Mouse (Mus musculus): ENCODE measurements at regions not wholly inside any gene's neighbourhood (a gene's known extent, or its start where the extent isn't known, plus 50 kb on each side); places are given as distances from the start of the nearest gene placed in this dataset.
"Not testable (repeated sequence)": the region's sequence is repeated elsewhere in the genome, so short reads cannot be mapped to it uniquely, and the experiment has no call there.

DNA sequence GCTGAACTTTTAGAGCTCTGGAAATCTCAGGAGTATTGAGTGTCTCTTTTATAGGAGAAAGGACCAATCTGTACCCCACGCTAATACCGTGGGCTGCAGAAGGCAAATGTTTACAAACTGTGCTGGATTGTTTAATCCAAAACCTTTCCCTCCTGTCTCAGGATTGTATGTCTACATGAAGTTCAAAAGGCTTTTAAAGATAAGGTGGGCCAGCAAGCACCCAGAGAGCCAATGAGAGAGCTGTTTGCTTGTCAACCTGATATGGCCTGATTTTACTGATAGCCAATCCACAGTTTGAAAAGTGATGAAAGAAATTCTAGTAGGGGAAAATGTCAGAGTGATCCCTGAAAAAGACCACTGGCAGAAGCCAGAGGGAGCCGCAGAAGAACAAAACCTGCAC is 305.8 kb downstream of the Inhba start:
- no peak for DNase-seq

DNA sequence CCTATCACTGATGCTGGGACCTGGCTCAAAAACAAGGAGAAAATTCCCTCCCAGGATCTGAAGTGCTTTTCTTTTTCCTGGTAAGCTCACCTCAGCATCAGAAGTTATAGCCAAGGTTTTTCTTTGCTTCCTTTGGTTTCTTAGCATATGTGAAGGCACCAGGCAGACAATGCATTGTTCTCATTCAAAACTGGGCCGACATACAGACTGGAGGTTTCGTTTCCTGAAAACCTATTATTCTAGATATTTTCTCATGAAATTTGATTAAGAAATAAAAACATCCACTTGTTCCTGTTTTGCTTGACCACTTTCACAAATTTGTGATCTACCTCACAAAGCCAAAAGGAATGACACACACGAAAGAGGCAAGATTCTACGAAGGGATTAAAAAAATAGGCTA is 308.7 kb downstream of the Inhba start:
- no peak for DNase-seq

DNA sequence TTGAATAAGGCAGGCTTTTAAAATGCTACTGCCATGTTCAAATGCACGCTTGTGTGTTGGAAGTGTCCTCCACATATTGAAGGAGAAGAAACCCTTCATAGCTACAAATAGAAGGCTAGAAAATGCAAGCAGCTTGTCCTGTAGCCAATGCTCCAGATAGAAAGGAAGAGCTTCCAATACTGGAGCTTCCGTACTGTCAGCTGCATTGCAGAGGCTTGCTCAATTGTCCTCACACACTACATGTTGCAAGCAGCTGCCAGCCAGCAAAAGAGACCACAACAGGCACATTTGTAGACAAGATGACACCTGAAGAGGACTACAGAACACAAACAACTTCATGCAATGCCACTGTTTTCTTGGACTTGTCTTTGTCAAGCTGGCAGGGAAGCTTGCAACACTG is 314.0 kb downstream of the Inhba start:
- DNase-seq: no peak

DNA sequence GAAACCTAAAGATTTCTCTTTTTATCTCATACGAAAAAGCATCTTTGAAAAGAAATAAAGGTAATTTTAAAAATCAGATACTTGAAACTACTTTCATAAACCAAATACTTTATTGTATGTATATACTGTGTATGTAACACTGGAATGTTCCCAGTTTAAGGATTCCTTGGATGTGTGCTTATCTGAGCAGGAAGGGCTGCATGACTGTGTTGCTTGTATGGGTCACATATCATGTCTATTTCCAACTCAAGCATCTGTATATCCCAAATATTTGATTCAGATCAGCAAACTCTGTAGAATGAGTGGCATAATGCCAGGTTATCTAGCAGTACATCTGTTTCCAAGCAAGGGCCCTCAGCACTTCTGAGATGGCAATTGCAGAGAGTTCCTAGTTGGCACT is 330.1 kb downstream of the Inhba start:
- DNase-seq: no peak

DNA sequence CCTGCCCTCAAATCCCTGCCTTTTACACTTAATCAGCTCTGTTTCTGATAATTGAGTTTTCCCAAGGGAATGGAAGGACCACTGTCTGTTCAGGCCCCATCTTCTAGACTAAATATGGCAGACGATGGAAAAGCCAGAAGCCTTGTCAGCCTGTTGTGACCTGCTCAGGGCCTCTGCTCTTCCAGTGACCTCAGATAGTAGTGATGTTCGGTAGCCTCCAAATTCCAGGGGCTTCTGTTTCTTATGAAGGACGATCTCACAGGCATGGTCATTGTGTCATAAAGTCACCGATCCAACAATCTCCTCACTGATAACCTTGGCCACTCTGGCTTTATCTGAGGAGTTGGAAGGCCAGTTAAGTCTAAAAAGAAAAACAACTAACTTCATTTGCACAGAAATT is 330.5 kb downstream of the Inhba start:
- no peak for DNase-seq

DNA sequence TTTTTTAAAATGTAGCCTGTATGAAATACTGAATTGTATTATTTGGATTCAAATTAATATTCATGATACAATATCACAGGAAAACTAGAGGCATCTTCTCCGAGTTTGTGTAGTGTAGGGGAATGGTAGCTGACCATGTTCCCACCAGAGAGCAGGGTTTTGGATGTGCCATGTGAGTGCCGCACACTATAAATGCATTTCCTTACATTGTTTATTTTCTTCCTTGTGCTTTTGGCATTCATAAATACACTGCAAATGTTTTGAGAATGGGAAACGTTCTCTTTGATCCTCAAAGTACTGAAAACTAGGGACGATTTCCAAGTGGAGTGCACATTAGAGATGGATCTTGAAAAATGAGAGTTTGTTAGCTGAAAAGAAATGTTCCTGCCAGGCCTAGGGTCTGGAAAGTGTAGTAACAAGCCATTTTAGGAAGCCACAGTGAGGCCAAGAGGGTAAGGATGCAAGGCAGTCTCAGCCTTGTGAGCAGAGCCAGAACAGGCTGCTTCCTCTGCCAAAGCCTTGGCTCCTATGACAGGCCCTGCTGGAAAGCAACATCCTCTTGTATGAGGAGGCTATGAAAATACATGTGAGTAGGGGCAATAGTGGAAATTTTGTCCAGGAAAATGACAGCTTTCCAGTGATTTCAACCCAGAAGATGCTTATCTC is 331.8 kb downstream of the Inhba start:
- no peak for DNase-seq

DNA sequence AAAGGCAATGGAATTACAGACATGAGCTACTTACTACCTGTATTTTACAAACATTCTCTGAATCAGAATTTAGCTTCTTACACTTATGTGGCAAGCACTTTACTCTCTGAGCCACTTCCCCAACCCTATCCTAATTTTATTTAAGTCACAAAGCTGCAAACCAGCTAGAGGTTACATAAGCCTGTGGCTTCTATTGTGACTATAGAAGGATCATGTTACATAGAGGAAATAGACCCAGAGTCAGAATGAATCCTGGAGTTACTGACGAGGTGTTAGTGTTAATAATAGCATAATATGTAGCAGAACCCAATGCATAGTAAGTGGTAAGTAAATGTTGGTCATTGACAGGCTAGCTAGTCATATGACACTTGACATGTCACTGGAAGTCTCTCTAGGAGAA is 337.7 kb downstream of the Inhba start:
- DNase-seq: no peak

DNA sequence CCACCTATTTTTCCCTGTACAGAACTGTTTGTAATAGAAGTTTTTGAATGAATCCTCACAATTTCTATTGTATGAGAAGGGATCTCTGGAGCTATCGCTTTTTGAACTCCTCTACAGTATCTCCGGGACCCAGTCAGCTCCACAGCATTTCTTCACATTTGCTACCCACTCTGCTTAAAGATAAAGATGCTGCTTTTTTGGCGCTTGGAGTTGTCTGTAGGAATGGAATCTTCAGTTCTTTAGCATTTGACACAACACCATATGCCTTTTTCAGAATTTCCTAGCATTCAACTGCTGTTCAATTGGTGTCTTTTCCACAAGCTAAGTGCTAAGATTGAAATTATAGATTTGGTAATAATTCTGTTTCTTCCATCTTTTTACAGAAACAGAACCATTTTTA is 338.4 kb downstream of the Inhba start:
- no peak for DNase-seq

DNA sequence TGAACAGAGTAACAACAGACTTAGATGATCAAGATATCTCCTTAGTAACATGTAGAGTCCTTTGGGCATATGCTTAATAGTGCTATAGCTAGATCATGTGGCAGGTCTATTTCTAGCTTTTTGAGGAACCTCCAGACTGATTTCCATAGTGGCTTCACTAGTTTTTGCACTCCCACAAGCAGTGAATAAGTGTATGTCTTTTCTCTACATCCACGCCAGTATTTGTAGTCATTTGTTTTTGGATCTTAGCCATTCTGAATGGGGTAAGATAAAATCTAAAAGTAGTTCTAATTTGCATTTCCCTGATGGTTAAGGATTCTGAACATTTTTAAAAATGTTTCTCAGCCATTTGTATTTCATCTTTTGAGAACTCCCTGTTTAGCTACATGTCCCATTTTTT is 343.7 kb downstream of the Inhba start:
- DNase-seq: no peak

DNA sequence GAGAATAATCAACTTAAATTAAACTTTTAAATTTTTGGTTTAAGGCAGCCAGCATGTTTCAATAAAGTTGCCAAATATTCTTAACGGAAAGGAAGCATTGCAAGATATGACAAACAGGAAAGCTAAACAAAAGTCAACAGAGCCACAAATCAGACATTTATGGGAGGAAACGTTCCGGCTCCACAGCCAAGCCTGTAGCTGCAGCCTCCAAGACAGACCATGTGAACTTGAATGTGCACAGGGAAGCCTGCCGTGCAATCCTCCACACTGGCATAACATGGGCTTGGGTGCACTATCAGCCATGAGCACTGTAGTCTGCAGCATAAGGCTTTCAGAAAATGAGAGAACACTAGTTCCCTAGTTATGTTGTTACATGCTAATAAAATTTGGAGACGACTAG is 367.8 kb downstream of the Inhba start:
- no peak for DNase-seq

DNA sequence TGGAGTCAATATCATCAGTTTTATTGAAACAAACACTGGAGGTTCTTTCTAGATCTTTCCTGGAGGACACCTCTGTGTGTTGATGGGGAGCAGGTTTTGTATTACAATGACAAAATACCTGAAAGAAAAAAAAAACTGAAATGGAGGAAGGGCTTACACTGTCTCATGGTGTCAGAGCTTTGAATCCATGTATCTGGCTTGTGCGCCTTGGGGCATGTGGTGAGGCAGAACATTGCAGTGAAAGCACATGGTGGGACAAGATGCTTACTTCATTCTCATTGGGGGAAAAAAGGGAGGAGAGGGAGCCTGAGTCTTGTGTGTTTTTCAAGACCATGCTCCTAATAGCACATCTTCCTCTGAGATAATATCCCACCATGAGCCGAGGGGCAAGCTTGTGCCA is 368.3 kb downstream of the Inhba start:
- no peak for DNase-seq

DNA sequence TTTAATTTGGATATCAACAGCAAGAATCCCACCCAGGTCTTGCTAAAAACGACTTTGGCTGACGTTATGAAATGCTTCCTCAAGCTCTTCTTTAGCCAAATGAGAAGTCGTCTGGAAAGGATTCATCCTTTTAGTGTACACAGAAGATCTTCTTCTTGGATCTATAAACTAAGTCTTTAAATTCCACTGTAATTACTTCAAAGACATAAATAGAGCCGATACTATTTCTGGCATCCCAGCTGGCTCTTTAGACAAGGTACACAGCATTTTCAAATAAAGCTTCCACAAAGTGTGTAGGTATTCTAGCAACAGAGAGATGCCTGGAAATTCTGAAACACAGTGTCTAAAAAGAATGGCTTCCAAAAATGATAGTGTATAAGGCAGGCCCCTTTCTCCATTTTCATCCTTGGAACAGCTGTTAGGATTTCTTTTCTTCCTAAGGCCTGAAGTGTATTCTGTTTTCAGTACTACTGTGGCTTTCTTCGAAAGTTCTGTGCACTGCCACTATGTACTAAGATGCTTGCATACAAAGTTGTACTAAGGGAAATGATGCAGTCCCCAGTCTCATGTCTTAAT is 371.4 kb downstream of the Inhba start:
- no peak for DNase-seq

DNA sequence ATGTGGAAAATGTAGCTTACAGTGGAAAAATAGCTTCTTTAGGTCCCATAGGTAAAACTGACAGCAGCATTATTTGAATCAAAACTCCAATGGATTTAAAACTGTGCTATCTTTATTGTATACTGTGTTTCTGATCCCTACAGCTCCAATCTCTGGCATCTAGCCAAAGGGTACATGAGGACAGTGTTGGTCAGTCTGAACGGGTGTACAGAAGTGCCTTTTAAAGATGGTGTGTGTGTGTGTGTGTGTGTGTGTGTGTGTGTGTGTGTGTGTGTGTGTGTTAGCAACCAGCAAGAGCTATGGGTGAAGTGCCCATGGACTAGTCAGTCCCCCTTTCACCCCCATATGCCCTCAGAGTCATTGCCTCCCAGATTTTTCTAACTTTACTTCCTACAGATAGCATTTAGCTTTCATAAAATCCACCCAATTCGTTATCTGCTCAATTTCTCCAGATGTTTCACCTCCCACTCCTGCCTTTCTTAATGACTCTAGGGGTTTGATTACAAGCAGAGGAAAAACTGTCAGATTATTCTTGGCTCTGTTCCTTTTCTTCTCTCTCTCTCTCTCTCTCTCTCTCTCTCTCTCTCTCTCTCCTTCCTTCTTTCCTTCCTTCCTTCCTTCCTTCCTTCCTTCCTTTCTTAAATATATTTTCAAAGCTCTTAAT is 404.8 kb downstream of the Inhba start:
- DNase-seq: no peak

DNA sequence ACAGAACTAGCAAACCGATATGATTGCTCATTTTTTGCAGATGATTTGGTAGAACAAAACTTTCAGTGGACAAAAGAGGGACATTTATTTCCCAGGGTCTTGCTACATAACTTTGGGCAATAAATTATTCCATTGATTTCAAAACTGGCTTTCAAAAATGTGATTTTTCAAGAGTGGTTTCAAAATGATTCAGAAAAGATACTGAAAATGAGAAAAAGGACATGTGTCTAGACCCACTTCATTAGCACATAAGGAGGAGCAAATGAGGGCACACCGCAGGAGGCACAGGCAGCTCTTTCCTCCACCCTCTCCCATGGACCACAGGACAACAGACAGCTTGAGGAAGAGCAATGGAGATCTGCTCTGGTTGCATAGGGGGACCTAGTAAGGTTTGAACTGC is 412.5 kb downstream of the Inhba start:
- no peak for DNase-seq

DNA sequence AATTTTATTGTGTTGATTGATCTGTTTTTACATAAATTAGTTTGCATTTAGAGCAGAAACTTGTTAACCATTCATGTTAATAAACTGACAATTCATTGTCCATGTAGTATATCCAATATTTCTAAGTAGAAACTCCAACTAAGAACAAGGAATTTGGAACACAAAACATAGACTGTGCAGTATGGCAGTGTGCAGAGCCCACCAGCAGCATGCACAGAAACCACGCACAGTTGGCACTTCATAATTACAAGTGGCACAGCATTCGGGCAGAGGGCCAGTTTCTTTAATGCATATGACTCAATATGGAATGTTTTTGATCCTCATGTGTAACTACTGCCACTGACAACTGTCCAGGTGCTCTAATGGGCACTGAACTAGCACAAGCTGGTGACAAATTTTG is 423.8 kb downstream of the Inhba start:
- DNase-seq: no peak

DNA sequence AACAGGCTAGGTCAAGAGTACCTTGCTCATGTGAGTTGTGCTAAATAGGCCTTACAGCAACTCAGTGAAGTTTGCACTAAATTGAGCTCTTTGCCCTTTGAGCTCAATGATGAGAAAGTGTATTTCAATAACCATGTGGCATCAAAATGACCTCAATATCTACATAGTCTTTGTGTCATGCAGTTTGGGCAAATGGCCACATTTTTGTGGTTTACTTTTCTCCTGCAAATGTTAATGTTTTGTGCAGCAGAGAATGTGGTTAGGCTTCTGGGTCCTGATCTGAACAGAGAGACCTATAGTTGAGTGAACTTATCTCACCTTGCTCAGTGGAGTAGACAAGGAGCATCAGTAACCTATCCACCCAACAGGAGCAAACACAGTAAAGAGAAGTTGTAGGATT is 441.6 kb downstream of the Inhba start:
- DNase-seq: no peak

DNA sequence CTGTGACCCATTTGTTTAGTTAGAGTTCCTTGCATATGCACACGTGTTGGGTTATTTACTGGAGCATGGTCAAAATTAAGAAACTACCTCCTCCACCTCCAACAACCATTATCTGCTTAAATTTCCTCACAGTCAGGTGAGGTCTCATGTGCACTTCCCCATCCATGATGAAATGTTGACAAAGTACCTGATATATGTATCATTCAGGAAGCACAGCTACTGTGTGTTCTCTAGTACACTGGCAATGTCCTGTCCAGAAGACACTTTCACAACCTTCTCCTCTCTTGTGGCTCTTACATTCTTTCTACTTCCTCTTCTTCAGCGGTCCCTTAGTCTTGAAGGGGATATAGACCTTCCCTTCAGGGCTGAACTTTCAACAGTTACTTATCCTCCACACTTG is 448.1 kb downstream of the Inhba start:
- no peak for DNase-seq

DNA sequence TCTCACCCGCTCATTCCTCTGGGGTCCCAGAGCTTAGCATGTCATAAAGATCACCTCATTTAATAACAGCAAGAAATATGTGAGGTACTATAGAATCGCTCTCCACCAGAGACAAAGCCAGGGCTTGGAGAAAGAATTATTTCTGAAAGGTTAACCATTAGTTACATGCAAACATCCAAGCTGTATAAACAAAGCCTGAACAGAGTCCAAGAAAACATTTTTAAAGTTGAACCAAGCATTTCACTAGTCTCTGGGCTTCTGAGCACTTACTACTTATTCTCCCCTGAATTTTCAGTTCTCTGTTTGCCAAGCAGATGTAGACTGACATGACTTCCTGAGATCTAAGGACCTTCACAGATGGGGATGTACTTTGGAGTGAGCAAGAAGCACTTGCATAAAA is 450.0 kb downstream of the Inhba start:
- DNase-seq: no peak

DNA sequence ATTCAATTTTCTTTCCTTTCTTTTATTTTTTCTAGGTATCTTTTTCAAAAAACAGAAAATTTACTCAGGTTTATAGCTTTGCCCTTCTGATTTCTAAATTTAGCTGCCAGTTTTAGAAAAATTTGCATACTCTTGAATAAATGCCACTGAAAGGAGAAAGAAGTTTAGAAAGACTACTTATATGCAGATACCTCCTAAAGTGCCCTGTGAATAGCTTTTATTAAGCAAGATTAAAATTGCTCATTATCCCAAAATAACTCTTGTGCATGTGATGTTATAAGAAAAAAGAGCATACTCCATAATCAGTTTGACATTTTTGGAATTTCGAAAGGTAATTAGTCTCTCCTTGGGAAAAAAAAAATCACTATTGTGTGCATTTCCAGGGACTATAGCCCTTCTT is 453.2 kb downstream of the Inhba start:
- DNase-seq: no peak

DNA sequence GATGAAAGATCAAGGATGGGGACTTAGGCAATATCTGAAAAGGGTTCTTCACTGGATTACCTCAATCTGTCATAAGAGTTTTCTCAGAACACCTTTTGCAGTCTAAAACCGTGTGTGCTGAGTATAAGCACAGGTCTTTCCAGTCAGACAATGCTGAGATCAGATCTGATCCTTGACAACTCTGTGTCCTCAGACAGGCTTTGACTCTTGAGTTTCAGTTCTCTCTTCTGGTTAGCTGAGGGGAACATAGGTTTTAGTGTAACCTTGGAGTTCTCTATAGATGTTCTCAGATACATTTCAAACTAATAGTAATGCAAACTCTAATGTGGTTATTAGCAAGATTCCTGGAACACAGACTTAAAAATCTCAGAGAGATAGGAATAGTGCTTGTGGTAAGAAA is 453.7 kb downstream of the Inhba start:
- no peak for DNase-seq

DNA sequence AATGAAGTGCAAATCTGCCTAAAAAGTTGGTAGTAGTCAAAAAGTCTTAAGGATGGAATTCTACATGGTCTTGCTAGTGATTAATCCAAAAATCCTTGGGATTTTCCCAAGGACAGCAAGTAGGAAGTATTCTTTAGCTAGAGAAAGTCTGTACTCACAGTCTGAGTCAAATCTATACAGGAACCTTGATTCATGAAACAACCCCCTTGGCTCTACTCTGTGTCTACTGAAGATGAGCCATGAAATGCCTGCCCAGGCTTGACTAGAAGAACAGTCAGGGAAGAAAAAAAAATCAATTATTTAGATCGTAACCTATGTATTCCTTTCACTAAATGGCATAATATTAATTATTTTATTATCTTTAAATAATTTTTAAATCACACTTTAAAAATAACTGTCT is 454.2 kb downstream of the Inhba start:
- DNase-seq: no peak

DNA sequence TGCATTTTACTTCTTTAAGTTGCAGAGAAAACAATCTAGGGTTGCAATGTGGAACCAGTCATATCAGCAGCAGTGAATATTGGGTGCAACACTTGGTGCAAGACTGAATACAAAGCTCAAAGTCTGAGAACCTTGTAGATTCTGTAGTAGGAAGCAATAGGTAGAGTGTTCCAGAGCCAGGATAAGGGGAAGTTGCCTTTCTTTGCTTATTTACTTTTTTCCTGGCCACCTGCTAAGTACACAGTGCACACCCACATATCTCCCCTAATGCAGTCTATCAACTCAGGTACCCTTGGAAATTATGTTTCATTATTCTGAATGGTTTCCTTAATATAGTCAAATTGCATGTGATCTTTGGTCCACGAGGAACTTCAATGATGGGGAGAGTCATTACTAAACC is 464.9 kb downstream of the Inhba start:
- no peak for DNase-seq

DNA sequence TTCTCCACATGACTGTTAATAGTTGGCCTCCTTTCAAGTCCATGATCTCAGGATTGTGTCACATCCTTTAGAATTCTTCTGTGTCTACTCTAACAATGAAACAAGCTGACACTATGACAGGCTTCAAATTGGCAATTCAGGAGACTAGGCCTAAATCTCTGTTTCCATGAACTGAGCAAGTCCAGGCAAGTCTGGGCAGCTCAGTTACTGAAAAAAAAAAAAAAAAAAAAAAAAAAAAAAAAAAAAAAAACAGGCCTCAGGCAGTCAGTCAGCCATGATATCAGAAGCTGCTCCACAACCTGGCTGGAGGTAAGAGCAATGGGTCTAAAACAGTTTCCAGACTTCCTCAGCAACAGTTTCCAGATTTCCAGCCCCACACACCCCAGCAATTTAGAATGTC is 475.6 kb downstream of the Inhba start:
- no peak for DNase-seq

DNA sequence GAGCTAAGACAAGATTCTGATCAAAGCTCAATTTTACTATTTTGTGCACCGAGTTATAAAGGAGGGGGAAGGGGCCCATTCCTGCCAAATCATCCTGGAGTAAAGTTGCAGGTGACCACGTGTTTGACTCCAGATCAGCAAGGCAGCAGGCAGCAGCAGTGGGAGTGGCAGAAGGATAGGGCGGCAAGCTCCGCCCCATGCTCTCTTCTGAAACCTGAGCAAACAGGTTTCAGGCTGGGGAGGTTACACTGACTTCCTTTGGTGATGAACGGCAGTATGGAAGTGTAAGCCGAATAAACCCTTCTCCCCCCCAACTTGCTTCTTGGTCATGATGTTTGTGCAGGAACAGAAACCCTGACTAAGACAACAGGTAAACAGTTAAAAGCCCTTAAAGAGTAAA is 479.0 kb downstream of the Inhba start:
- not testable (repeated sequence) for DNase-seq

DNA sequence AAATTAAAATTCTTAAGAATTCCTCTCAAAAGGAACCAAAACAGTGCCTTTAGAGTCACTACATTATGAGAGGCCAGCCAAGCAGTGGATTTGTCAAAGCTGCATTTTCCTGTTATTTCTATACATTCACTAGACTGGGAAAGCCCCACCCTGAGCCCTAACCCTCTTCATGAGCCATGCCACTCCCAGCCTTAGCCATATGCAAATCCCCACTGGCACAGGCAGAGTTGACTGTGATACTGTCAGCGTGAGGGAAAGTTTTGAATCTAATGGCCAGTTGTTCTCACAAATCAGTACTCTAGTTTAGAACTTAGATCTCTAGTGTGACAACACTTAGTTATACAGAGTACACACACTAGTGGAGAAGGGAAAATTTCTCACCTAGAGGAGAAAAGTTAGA is 486.4 kb downstream of the Inhba start:
- no peak for DNase-seq

Data from thymus, postnatal 4 days (tissue).